Mouse (Mus musculus) kidney, embryonic 14.5 days (tissue): ENCODE results near the gene Acer1. TPM values are rescaled to one million over a fixed set of nuclear protein-coding genes. Genes with fewer than 3 reads are reported as not detected.

ENCODE experiments used
- ATAC-seq: fragments of 200-750 bp; cut with Nextera tagmentation; 2 replicates; pipeline ENCODE4 v1.8.0; 2017; ENCODE audit warnings: moderate number of reproducible peaks, mild to moderate bottlenecking, moderate TSS enrichment, moderate library complexity; ENCODE audit not compliant: low FRiP score, low TSS enrichment
- H3K27ac ChIP-seq: fragments of 300-500 bp; sonication (generic); 2 replicates; pipeline ENCODE4 v1.5.1; 2014; ENCODE audit warnings: low read depth, mild to moderate bottlenecking, low read length, moderate library complexity, mixed read lengths
- H3K27me3 ChIP-seq: fragments of 300-500 bp; sonication (generic); 2 replicates; pipeline ENCODE4 v1.6.1; 2014; ENCODE audit warnings: mild to moderate bottlenecking, low read length; ENCODE audit not compliant: control insufficient read depth, insufficient read depth
- H3K36me3 ChIP-seq: fragments of 300-500 bp; sonication (generic); 2 replicates; pipeline ENCODE4 v1.6.1; 2014; ENCODE audit warnings: low read length, mixed read lengths; ENCODE audit not compliant: control insufficient read depth, insufficient read depth
- H3K4me1 ChIP-seq: fragments of 300-500 bp; sonication (generic); 2 replicates; pipeline ENCODE4 v1.6.1; 2014; ENCODE audit warnings: low read length, mixed read lengths; ENCODE audit not compliant: control insufficient read depth, insufficient read depth
- H3K4me2 ChIP-seq: fragments of 300-500 bp; sonication (generic); replicated peaks from 2 replicates; pipeline ENCODE4 v1.6.1; 2014; ENCODE audit warnings: low read depth, mild to moderate bottlenecking, low read length
- H3K4me3 ChIP-seq: fragments of 300-500 bp; sonication (generic); 2 replicates; pipeline ENCODE4 v1.5.1; 2014; ENCODE audit warnings: mild to moderate bottlenecking, low read length
- H3K9ac ChIP-seq: fragments of 300-500 bp; sonication (generic); 2 replicates; pipeline ENCODE4 v1.6.1; 2014; ENCODE audit warnings: low read depth, mild to moderate bottlenecking, low read length, moderate library complexity
- H3K9me3 ChIP-seq: fragments of 300-500 bp; sonication (generic); 2 replicates; pipeline ENCODE4 v1.6.1; 2016; ENCODE audit warnings: low read length; ENCODE audit not compliant: control insufficient read depth
- WGBS: fragments of 180-500 bp; shearing (Covaris S2); extraction: QIAGEN DNeasy Blood & Tissue Kit; methylation state at CpG from one replicate; pipeline ENCODE4 v1.1.7; 2014; 5-methylcytosine and 5-hydroxymethylcytosine counted together
- polyA plus RNA-seq: library from polyadenylated mRNA; unstranded; fragments of >200 nt; fragmentation: Nextera tagmentation; extraction: Ambion mirVana; gene quantifications from 2 replicates; pipeline ENCODE4 v1.2.1, GENCODE M21; 2014

Gene Acer1
- polyA plus RNA-seq, 1 experiment from 2014 or later = not detected

DNA sequence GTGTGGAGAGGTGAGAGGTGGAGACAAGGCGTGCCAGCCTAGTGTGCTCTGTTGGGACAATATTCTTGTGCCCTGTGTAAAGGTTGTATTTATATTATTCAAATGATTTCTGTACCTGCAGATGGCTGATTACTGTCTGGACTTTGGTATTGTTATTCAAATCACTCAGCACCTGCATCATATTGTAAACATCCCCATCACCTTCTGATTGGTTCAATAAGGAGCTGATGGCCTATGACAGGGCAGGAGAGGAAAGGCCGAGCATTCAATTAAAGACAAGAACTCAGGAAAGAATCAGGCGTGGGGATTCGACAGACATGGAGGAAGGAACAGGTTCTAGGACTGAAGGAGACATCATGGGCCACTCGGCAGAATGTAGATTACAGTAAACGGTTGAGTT is 18.3 kb downstream of the Acer1 start:
- Histone ChIP-seq H3K4me2 (no peak overlapping the region), H3K9ac (no peak overlapping the region), H3K4me1 (no peaks in the 10 kb centered on the region), H3K36me3 (no peaks in the 10 kb centered on the region), H3K27me3 (0 out of 2 replicates have a peak, but pooled peaks cover 3% of the 10 kb centered on the region), H3K4me3 (no peak overlapping the region), H3K9me3 (peaks cover 2% of the 10 kb centered on the region; the same call in 1 of the 2 replicates), H3K27ac (no peak overlapping the region)
- WGBS = 81% methylated on average over 6 of the region's 6 CpGs
- ATAC-seq = no peak

DNA sequence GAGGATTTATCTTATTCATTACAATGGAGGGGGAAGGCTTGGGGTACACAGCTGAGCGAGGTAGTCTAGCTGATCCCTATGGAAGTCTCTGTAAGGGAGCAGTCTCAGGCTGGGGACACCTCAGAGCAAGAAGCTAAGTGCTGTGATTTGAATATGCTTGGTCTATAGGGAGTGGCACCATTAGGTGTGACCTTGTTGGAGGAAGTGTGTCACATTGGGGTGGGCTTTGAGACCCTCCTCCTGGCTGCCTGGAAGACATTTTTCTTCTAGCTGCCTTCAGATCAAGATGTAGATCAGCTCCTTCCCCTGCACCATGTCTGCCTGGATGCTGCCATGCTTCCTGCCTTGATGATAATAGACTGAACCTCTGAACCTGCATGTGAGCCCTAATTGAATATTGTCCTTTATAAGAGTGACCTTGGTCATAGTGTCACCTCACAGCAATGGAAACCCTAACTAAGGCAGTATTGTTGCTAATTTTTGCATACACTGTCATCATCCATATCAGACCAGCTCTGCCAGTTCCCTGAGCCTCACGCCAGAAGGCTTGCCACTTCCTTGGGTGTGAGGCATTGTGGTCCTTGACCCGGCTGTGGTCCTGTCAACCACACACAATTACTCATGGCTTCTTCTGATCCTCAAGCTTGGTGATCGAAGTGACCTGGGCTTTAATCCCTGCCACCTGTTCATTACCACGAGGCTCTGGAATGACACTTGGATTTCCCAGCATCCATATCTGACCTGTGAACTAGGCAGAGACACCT is 19.1 kb downstream of the Acer1 start:
- Histone ChIP-seq H3K4me2 (no peak overlapping the region), H3K4me3 (no peak overlapping the region), H3K9ac (no peak overlapping the region), H3K9me3 (peaks cover 2% of the 10 kb centered on the region; the same call in 1 of the 2 replicates), H3K27me3 (no peaks in the 10 kb centered on the region), H3K36me3 (no peaks in the 10 kb centered on the region), H3K4me1 (no peaks in the 10 kb centered on the region), H3K27ac (no peak overlapping the region)
- no peak for ATAC-seq
- 81% methylated on average over 5 of the region's 5 CpGs for WGBS

GRCm38 (mm10) chr17:56961880-56962279 is 20.0 kb downstream of the Acer1 start:
- peaks cover 2% of the 10 kb centered on the region; the same call in 1 of the 2 replicates for H3K9me3 ChIP-seq
- H3K27ac ChIP-seq = no peak overlapping the region
- H3K36me3 ChIP-seq = no peaks in the 10 kb centered on the region
- no peaks in the 10 kb centered on the region for H3K27me3 ChIP-seq
- 88% methylated on average over 4 of the region's 4 CpGs for WGBS
- no peak overlapping the region for H3K4me2 ChIP-seq
- no peak for ATAC-seq
- H3K4me3 ChIP-seq = no peak overlapping the region
- H3K9ac ChIP-seq = no peak overlapping the region
- H3K4me1 ChIP-seq = no peaks in the 10 kb centered on the region

DNA sequence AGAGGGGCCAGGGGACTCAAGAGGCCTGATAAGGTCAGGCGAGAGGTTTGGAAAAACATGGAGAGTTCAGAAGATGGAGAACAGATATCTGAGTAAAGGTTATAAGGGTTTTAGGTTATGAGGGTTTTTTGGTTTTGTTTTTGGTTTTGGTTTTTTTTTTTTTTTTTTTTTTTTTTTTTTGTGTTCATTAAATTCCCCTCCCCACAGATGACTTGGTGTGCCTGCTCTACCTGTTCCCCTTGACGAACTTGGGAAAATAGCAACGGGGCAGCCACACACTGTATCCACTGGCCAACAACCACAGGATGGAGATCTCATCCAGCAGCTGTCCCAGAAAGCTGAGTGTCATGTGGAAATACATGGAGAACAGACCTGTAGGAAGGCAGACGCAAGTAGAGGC is 23.3 kb downstream of the Acer1 start:
- H3K4me1 ChIP-seq = no peaks in the 10 kb centered on the region
- H3K4me3 ChIP-seq = no peak overlapping the region
- WGBS = 84% methylated on average over 4 of the region's 4 CpGs
- H3K4me2 ChIP-seq = no peak overlapping the region
- H3K27me3 ChIP-seq = no peaks in the 10 kb centered on the region
- H3K36me3 ChIP-seq = no peaks in the 10 kb centered on the region
- peaks cover 2% of the 10 kb centered on the region; the same call in 1 of the 2 replicates for H3K9me3 ChIP-seq
- no peak overlapping the region for H3K27ac ChIP-seq
- H3K9ac ChIP-seq = no peak overlapping the region
- ATAC-seq = no peak

DNA sequence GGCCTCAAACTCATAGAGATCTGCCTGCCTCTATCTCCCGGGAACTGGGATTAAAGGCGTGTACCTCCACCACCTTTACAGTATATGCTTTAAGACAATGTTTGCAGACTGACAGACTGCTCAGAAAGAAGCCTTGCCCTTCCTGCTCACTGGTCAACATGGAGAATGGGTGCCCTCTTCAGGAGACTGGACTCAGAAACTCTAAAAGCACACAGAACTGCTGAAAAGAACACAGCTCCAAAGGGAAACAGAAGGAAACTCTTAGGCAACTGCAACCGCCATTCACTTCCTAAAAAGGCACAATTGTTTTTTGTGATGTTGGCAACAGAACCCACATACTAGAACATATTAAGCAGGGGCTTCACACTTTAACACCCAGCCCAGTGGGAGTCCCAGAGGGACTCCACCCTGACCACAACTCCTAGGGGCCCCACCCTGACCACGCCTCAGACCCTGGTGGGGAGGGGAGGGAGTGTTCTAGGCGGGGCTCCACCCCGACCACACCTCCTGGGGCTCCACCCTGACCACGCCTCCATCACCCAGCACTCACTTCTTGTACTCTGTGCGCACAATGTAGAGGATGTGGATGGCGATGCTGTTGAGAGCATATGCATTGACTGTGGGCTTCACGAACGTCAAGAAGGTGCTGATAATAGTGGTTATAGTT is 24.0 kb downstream of the Acer1 start:
- H3K9me3 ChIP-seq = peaks cover 2% of the 10 kb centered on the region; the same call in 1 of the 2 replicates
- no peak overlapping the region for H3K4me2 ChIP-seq
- H3K9ac ChIP-seq = no peak overlapping the region
- H3K36me3 ChIP-seq = no peaks in the 10 kb centered on the region
- H3K4me1 ChIP-seq = no peaks in the 10 kb centered on the region
- no peaks in the 10 kb centered on the region for H3K27me3 ChIP-seq
- ATAC-seq = peak; percentile 66; the same call in 1 of the 2 replicates
- H3K4me3 ChIP-seq = no peak overlapping the region
- H3K27ac ChIP-seq = no peak overlapping the region
- WGBS = 33% methylated on average over 11 of the region's 11 CpGs

- no peaks in the 10 kb centered on the region for H3K4me1 ChIP-seq
- H3K36me3 ChIP-seq = no peaks in the 10 kb centered on the region
- no peak overlapping the region for H3K9ac ChIP-seq
- no peak for ATAC-seq
- no peak overlapping the region for H3K4me2 ChIP-seq
- no peaks in the 10 kb centered on the region for H3K9me3 ChIP-seq
- 77% methylated on average over 7 of the region's 7 CpGs for WGBS
- H3K4me3 ChIP-seq = no peak overlapping the region
- no peak overlapping the region for H3K27ac ChIP-seq
- no peaks in the 10 kb centered on the region for H3K27me3 ChIP-seq
Measured at GRCm38 (mm10) chr17:56954871-56955270, 27.1 kb downstream of the Acer1 start.

DNA sequence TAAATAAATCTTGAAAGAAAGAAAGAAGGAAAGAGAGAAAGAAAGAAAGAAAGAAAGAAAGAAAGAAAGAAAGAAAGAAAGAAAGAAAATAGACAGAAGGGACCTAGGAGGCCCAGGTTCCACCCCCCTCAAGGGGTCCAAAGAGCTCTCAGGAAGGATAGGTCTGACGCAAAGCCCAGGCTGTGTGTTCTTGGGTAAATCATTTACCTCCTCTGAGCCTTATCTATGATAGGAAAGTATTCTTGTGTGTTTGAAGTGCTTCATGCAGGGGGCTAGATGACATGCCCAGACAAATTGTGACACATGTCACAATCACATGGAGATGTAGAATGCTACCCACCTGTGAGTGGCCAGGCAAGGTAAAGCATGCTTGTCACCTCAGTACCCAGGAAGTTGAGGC is 29.3 kb downstream of the Acer1 start:
- 75% methylated on average over 1 of the region's 1 CpGs for WGBS

DNA sequence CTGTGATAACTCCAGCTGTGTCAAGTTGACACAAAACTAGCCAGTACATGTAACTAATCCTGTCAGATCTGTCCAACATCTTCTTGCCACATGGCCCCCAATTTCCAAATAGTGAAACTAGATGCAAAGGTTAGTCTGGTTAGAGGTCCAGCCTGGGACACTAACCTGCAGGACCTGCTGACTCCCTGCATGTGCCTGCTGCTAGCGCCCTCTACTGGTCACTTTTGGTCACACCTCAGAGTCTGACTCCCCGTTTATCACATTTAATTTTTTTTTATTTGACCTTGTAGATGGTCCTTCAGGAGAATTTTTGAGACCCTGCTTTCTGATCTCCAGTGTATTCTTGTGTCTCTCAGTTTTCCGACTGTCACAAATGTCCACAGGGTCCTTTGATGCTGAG is 31.0 kb downstream of the Acer1 start:
- Histone ChIP-seq H3K27ac (no peak overlapping the region), H3K36me3 (no peaks in the 10 kb centered on the region), H3K27me3 (no peaks in the 10 kb centered on the region), H3K4me1 (no peaks in the 10 kb centered on the region), H3K9ac (no peak overlapping the region), H3K9me3 (no peaks in the 10 kb centered on the region), H3K4me3 (no peak overlapping the region), H3K4me2 (no peak overlapping the region)
- WGBS = 16% methylated on average over 3 of the region's 3 CpGs
- no peak; the same call in 1 of the 2 replicates for ATAC-seq

More for the DNA sequence above, 29.3 kb downstream of the Acer1 start:
- Histone ChIP-seq H3K27me3 (no peaks in the 10 kb centered on the region), H3K9ac (no peak overlapping the region), H3K4me3 (no peak overlapping the region), H3K9me3 (no peaks in the 10 kb centered on the region), H3K27ac (no peak overlapping the region), H3K36me3 (no peaks in the 10 kb centered on the region), H3K4me2 (no peak overlapping the region), H3K4me1 (no peaks in the 10 kb centered on the region)
- ATAC-seq = no peak

- no peak overlapping the region for H3K4me3 ChIP-seq
- ATAC-seq = no peak
- no peak overlapping the region for H3K4me2 ChIP-seq
- WGBS = 62% methylated on average over 4 of the region's 4 CpGs
- H3K27me3 ChIP-seq = no peaks in the 10 kb centered on the region
- H3K4me1 ChIP-seq = peaks cover 8% of the 10 kb centered on the region
- no peak overlapping the region for H3K9ac ChIP-seq
- no peaks in the 10 kb centered on the region for H3K36me3 ChIP-seq
- H3K27ac ChIP-seq = no peak overlapping the region
- H3K9me3 ChIP-seq = peaks cover 2% of the 10 kb centered on the region; the same call in 1 of the 2 replicates
Measured at GRCm38 (mm10) chr17:56938751-56939150, 43.2 kb downstream of the Acer1 start.
